Mouse (Mus musculus) kidney, adult 8-10 months (tissue): ENCODE results near the gene Adgrv1.
"Not testable (repeated sequence)": the region's sequence is repeated elsewhere in the genome, so short reads cannot be mapped to it uniquely, and the experiment has no call there.

Experiments
- DNase-seq, 2 experiments: peaks; one replicate each; pipeline ENCODE4 v3.0.0; 2022

Adgrv1 gene

GRCm38 (mm10) chr13:81329762-81330161, 303.2 kb downstream of the Adgrv1 start:
- DNase-seq: no peak

GRCm38 (mm10) chr13:81328181-81328580, 304.8 kb downstream of the Adgrv1 start:
- peak; percentile 65 to 66 for DNase-seq

- DNase-seq: peak; percentile 77
These were observed 307.2 kb downstream of the Adgrv1 start for GRCm38 (mm10) chr13:81325606-81326215.

- DNase-seq: peak in 1 of 2 experiments; percentile 69
These were observed 309.2 kb downstream of the Adgrv1 start for GRCm38 (mm10) chr13:81323546-81324316.

GRCm38 (mm10) chr13:81316581-81316980, 316.4 kb downstream of the Adgrv1 start:
- no peak for DNase-seq

GRCm38 (mm10) chr13:81314306-81315120, 318.4 kb downstream of the Adgrv1 start:
- DNase-seq: peak in 1 of 2 experiments; percentile 33

GRCm38 (mm10) chr13:81312148-81312547, 320.8 kb downstream of the Adgrv1 start:
- DNase-seq: no peak

GRCm38 (mm10) chr13:81300851-81301250, 332.1 kb downstream of the Adgrv1 start:
- DNase-seq: peak in 1 of 2 experiments; percentile 29

GRCm38 (mm10) chr13:81294106-81294505, 338.8 kb downstream of the Adgrv1 start:
- no peak for DNase-seq

GRCm38 (mm10) chr13:81282193-81282592, 350.8 kb downstream of the Adgrv1 start:
- no peak for DNase-seq

- DNase-seq: no peak
These were observed 352.2 kb downstream of the Adgrv1 start for GRCm38 (mm10) chr13:81280650-81281229.

- DNase-seq: no peak
These were observed 353.6 kb downstream of the Adgrv1 start for GRCm38 (mm10) chr13:81279351-81279736.

GRCm38 (mm10) chr13:81278669-81279350, 354.1 kb downstream of the Adgrv1 start:
- no peak for DNase-seq

GRCm38 (mm10) chr13:81273837-81274236, 359.1 kb downstream of the Adgrv1 start:
- no peak for DNase-seq

- DNase-seq: peak; percentile 19 to 54
These were observed 362.6 kb downstream of the Adgrv1 start for GRCm38 (mm10) chr13:81270396-81270795.

GRCm38 (mm10) chr13:81269056-81269455, 363.9 kb downstream of the Adgrv1 start:
- DNase-seq: peak; percentile 28 to 50

GRCm38 (mm10) chr13:81267489-81267888, 365.5 kb downstream of the Adgrv1 start:
- not testable (repeated sequence) for DNase-seq

- no peak for DNase-seq
These were observed 368.5 kb downstream of the Adgrv1 start for GRCm38 (mm10) chr13:81264465-81264864.

GRCm38 (mm10) chr13:81241181-81241580, 391.8 kb downstream of the Adgrv1 start:
- DNase-seq: no peak

- DNase-seq: no peak
These were observed 393.1 kb downstream of the Adgrv1 start for GRCm38 (mm10) chr13:81239836-81240235.

GRCm38 (mm10) chr13:81239427-81239826, 393.5 kb downstream of the Adgrv1 start:
- no peak for DNase-seq

- DNase-seq: no peak
These were observed 394.1 kb downstream of the Adgrv1 start for GRCm38 (mm10) chr13:81238855-81239254.
